Mouse (Mus musculus) fibroblast of lung, adult 2 months (primary cell): ENCODE measurements at regions not wholly inside any gene's neighbourhood (a gene's known extent, or its start where the extent isn't known, plus 50 kb on each side); places are given as distances from the start of the nearest gene placed in this dataset.

Source experiments
- DNase-seq: peaks from one replicate; pipeline ENCODE4 v3.0.0-alpha.2; 2011; ENCODE audit warnings: low read depth

- DNase-seq = no peak
Measured at GRCm38 (mm10) chr9:61135917-61136316, 236.2 kb upstream of the Tle3 start.

GRCm38 (mm10) chr9:61138741-61139368 is 233.3 kb upstream of the Tle3 start:
- DNase-seq = no peak

GRCm38 (mm10) chr9:61143101-61143500 is 229.1 kb upstream of the Tle3 start:
- DNase-seq = no peak

- DNase-seq = no peak
Measured at GRCm38 (mm10) chr9:61144685-61145318, 227.4 kb upstream of the Tle3 start.

- DNase-seq = no peak
Measured at GRCm38 (mm10) chr9:61145738-61146137, 226.4 kb upstream of the Tle3 start.

- no peak for DNase-seq
Measured at GRCm38 (mm10) chr9:61151201-61151600, 221.0 kb upstream of the Tle3 start.

GRCm38 (mm10) chr9:61151901-61152337 is 220.2 kb upstream of the Tle3 start:
- DNase-seq = no peak

GRCm38 (mm10) chr9:61154721-61155120 is 217.4 kb upstream of the Tle3 start:
- no peak for DNase-seq

GRCm38 (mm10) chr9:61155851-61156250 is 216.3 kb upstream of the Tle3 start:
- DNase-seq = no peak

GRCm38 (mm10) chr9:61158192-61158770 is 213.9 kb upstream of the Tle3 start:
- DNase-seq = no peak

- DNase-seq = peak; percentile 40
Measured at GRCm38 (mm10) chr9:61159159-61159558, 213.0 kb upstream of the Tle3 start.

- peak; percentile 83 for DNase-seq
Measured at GRCm38 (mm10) chr9:61159616-61160015, 212.6 kb upstream of the Tle3 start.

- DNase-seq = no peak
Measured at GRCm38 (mm10) chr9:61162884-61163283, 209.3 kb upstream of the Tle3 start.

- no peak for DNase-seq
Measured at GRCm38 (mm10) chr9:61163671-61164288, 208.4 kb upstream of the Tle3 start.

- DNase-seq = no peak
Measured at GRCm38 (mm10) chr9:61164501-61165251, 207.5 kb upstream of the Tle3 start.

- no peak for DNase-seq
Measured at GRCm38 (mm10) chr9:61166115-61166514, 206.1 kb upstream of the Tle3 start.

- no peak for DNase-seq
Measured at GRCm38 (mm10) chr9:61167097-61167842, 204.9 kb upstream of the Tle3 start.

- DNase-seq = no peak
Measured at GRCm38 (mm10) chr9:61168931-61169330, 203.2 kb upstream of the Tle3 start.

GRCm38 (mm10) chr9:61169506-61170090 is 202.6 kb upstream of the Tle3 start:
- DNase-seq = no peak

GRCm38 (mm10) chr9:61170921-61171320 is 201.2 kb upstream of the Tle3 start:
- no peak for DNase-seq

- no peak for DNase-seq
Measured at GRCm38 (mm10) chr9:61172421-61172820, 199.7 kb upstream of the Tle3 start.
